Mouse (Mus musculus) urinary bladder, postnatal 0 days (tissue): ENCODE results near the gene D10Jhu81e. TPM values are rescaled to one million over a fixed set of nuclear protein-coding genes. Genes with fewer than 3 reads are reported as not detected.

ENCODE experiments used
- polyA plus RNA-seq: library from polyadenylated mRNA; unstranded; fragments of >200 nt; fragmentation: Nextera tagmentation; extraction: Ambion mirVana; gene quantifications from 2 replicates; pipeline ENCODE4 v1.2.1, GENCODE M21; 2015

D10Jhu81e gene
- 25.5 and 26.9 TPM in 2 replicates for polyA plus RNA-seq

GRCm38 (mm10) chr10:78169281-78170042, at the start of gene D10Jhu81e:
Gene D10Jhu81e (minus strand): TSS chr10:78169782.

GRCm38 (mm10) chr10:78184531-78185380, 15.2 kb upstream of the D10Jhu81e start, which contains the start of gene Pwp2:
Gene Pwp2 (minus strand): TSS chr10:78185149.

Other genes starting within 250 kb of the D10Jhu81e start
- 0.27 and 0.58 TPM in 2 replicates for gene Trpm2, start 199.2 kb downstream of the D10Jhu81e start, polyA plus RNA-seq
- gene 1810043G02Rik, start 191.3 kb downstream of the D10Jhu81e start, polyA plus RNA-seq = 14.8 and 17.2 TPM in 2 replicates
- gene Pfkl, start 159.7 kb downstream of the D10Jhu81e start, polyA plus RNA-seq = 83.0 and 103 TPM in 2 replicates
- gene Dnmt3l, start 127.8 kb downstream of the D10Jhu81e start, polyA plus RNA-seq = 8.0 and 8.3 TPM in 2 replicates
- gene Aire, start 126.2 kb downstream of the D10Jhu81e start, polyA plus RNA-seq = 0.53 and 0.64 TPM in 2 replicates
- 8.8 and 9.1 TPM in 2 replicates for gene Icosl, start 100.5 kb downstream of the D10Jhu81e start, polyA plus RNA-seq
- gene Pwp2, start 15.4 kb upstream of the D10Jhu81e start, polyA plus RNA-seq = 7.1 and 7.9 TPM in 2 replicates
- 13.5 and 14.6 TPM in 2 replicates for gene Trappc10, start 74.9 kb upstream of the D10Jhu81e start, polyA plus RNA-seq
- 76.8 and 82.1 TPM in 2 replicates for gene Agpat3, start 182.7 kb upstream of the D10Jhu81e start, polyA plus RNA-seq
- gene Rrp1, start 243.3 kb upstream of the D10Jhu81e start, polyA plus RNA-seq = 155 and 163 TPM in 2 replicates